In genomic region chr11:70595638-70596037, GRCm38 (mm10) we compare ENCODE assay signal across 14 mouse cellular contexts. TPM values are rescaled to one million over a fixed set of nuclear protein-coding genes. Genes with fewer than 3 reads are reported as not detected.
DNase-seq lines count a peak whose midpoint lies in the region; ATAC-seq and TF ChIP-seq lines count a peak whose summit lies in the region.
"Had no signal": no experiment of that assay in that cellular context is flagged by ENCODE, and none has a peak within 500 bp of the region (broad histone marks: within the 10 kb centered on the region; RNA-seq: fewer than 3 reads in every experiment).

No protein-coding gene starts in this region.

- WGBS in hindbrain, postnatal 0 days: 69% methylated on average over 2 of the region's 2 CpGs
- 7% methylated on average over 2 of the region's 2 CpGs for WGBS in small intestine, adult 2 months

- no peaks in the 10 kb centered on the region for H3K9me3 ChIP-seq in hindbrain, postnatal 0 days (ENCODE audit: low read length)

- DNase-seq in heart, adult 11 months: peak; percentile 97
- no peak for DNase-seq in heart, postnatal 25 days (ENCODE audit: low spot score)
- DNase-seq in lung, postnatal 36 days: peak; percentile 63
- DNase-seq in lung, postnatal 14 days: no peak
- DNase-seq in hindbrain, postnatal 0 days (ENCODE audit: low spot score): no peak
- no peak for DNase-seq in embryo, embryonic 11 days
- no peak for DNase-seq in cerebellum, adult 11-12 months
- DNase-seq: cerebellum, adult 9-10 months had no signal

- H3K4me2 ChIP-seq in hindbrain, postnatal 0 days (ENCODE audit: low read depth, low read length): no peak overlapping the region

- no peak for TF ChIP-seq POLR2A in small intestine, adult 2 months (IDR thresholded peaks at IDR 0.05; ENCODE audit: low read depth, low read length)

- no peak for ATAC-seq in hindbrain, postnatal 0 days

- peaks cover 16% of the 10 kb centered on the region; the same call in 1 of the 2 replicates for H3K36me3 ChIP-seq in hindbrain, postnatal 0 days (ENCODE audit: insufficient read depth, low read length)
- peaks cover 18% of the 10 kb centered on the region for H3K36me3 ChIP-seq in small intestine, adult 2 months (ENCODE audit: control insufficient read depth, insufficient read depth, low read length)

- no peaks in the 10 kb centered on the region for H3K4me1 ChIP-seq in hindbrain, postnatal 0 days (ENCODE audit: insufficient read depth, low read length)
- peaks cover 30% of the 10 kb centered on the region for H3K4me1 ChIP-seq in small intestine, adult 2 months (ENCODE audit: control insufficient read depth, insufficient read depth, insufficient read length, low read length)

- H3K27ac ChIP-seq in hindbrain, postnatal 0 days: peak overlapping the region; percentile 2; the same call in 1 of the 2 replicates
- peak overlapping the region; percentile 92 for H3K27ac ChIP-seq in small intestine, adult 2 months (ENCODE audit: insufficient read depth, low read depth, low read length)
- H3K27ac ChIP-seq: liver, embryonic 14.5 days had no signal

- no peak overlapping the region for H3K9ac ChIP-seq in hindbrain, postnatal 0 days (replicated peaks; ENCODE audit: low read length)
- H3K9ac ChIP-seq: liver, embryonic 14.5 days had no signal

- no peaks in the 10 kb centered on the region for H3K27me3 ChIP-seq in hindbrain, postnatal 0 days (ENCODE audit: insufficient read depth, low read length)
- no peaks in the 10 kb centered on the region for H3K27me3 ChIP-seq in small intestine, adult 2 months (ENCODE audit: control insufficient read depth, insufficient read depth, low read length)

- H3K4me3 ChIP-seq in hindbrain, postnatal 0 days (ENCODE audit: low read length): no peak overlapping the region
- H3K4me3 ChIP-seq in small intestine, adult 2 months (ENCODE audit: low read depth, low read length): no peak overlapping the region

- intact Hi-C loops in heart, postnatal 25 days (cut with DNase I): no loop called here

- no peak for TF ChIP-seq CTCF in hindbrain, postnatal 0 days (IDR thresholded peaks at IDR 0.05; ENCODE audit: low read depth)
- TF ChIP-seq CTCF in small intestine, adult 2 months (IDR thresholded peaks at IDR 0.05; ENCODE audit: extremely low read depth, insufficient read length, insufficient replicate concordance, low read depth, low read length): no peak

RNA-seq across cellular contexts. Expression of gene 4930544D05Rik, which starts 20.0 kb away (rescaled TPM):
- not detected for total RNA-seq in heart, postnatal 25 days (2021)
- total RNA-seq in hindbrain, postnatal 0 days (2014; rRNA removed): not detected in 2 replicates
- polyA plus RNA-seq in hindbrain, postnatal 0 days (2015; fragmentation: Nextera tagmentation; extraction: Ambion mirVana): not detected in 2 replicates
- not detected in 2 replicates for polyA plus RNA-seq in small intestine, adult 2 months (2012; rRNA removed)
- total RNA-seq: neutrophil, adult 5-6 weeks had no signal
- polyA plus RNA-seq: C2C12; liver, embryonic 14.5 days; stomach, embryonic 14.5 days had no signal

RNA-seq across cellular contexts. Expression of gene Chrne, which starts 23.4 kb away (rescaled TPM):
- total RNA-seq in heart, postnatal 25 days (2021): not detected
- 4.5 TPM in 1 of 2 replicates, not detected in the other for total RNA-seq in hindbrain, postnatal 0 days (2014; rRNA removed)
- polyA plus RNA-seq in hindbrain, postnatal 0 days (2015; fragmentation: Nextera tagmentation; extraction: Ambion mirVana): 0.42 and 0.59 TPM in 2 replicates
- polyA plus RNA-seq in small intestine, adult 2 months (2012; rRNA removed): 0.06 TPM in 1 of 2 replicates, not detected in the other
- total RNA-seq: layer of hippocampus, adult 18-20 months had no signal
- polyA plus RNA-seq: liver, embryonic 14.5 days; stomach, embryonic 14.5 days had no signal

RNA-seq across cellular contexts. Expression of gene Mink1, which starts 33.0 kb away (rescaled TPM):
- 10 to 100 TPM; 43.6 to 46.3 TPM for total RNA-seq in heart, postnatal 25 days (2021)
- 56.6 and 73.3 TPM in 2 replicates for total RNA-seq in hindbrain, postnatal 0 days (2014; rRNA removed)
- polyA plus RNA-seq in hindbrain, postnatal 0 days (2015; fragmentation: Nextera tagmentation; extraction: Ambion mirVana): 13.6 and 15.2 TPM in 2 replicates
- 43.6 and 82.0 TPM in 2 replicates for polyA plus RNA-seq in small intestine, adult 2 months (2012; rRNA removed)

RNA-seq across cellular contexts. Expression of gene Gp1ba, which starts 43.3 kb away (rescaled TPM):
- under 1 TPM; 0.36 to 0.42 TPM for total RNA-seq in heart, postnatal 25 days (2021)
- not detected in 2 replicates for total RNA-seq in hindbrain, postnatal 0 days (2014; rRNA removed)
- 0.24 and 0.42 TPM in 2 replicates for polyA plus RNA-seq in hindbrain, postnatal 0 days (2015; fragmentation: Nextera tagmentation; extraction: Ambion mirVana)
- polyA plus RNA-seq in small intestine, adult 2 months (2012; rRNA removed): 0.04 and 0.22 TPM in 2 replicates
- total RNA-seq: layer of hippocampus, adult 18-20 months had no signal

RNA-seq across cellular contexts. Expression of gene Rnf167, which starts 51.4 kb away (rescaled TPM):
- total RNA-seq in heart, postnatal 25 days (2021): 10 to 100 TPM; 48.0 to 54.0 TPM
- total RNA-seq in hindbrain, postnatal 0 days (2014; rRNA removed): 70.2 and 87.3 TPM in 2 replicates
- polyA plus RNA-seq in hindbrain, postnatal 0 days (2015; fragmentation: Nextera tagmentation; extraction: Ambion mirVana): 100 and 105 TPM in 2 replicates
- 43.0 and 114 TPM in 2 replicates for polyA plus RNA-seq in small intestine, adult 2 months (2012; rRNA removed)

Comparison
In these comparisons a context has a peak if more than half of its experiments do, and no peak if none do; other contexts are left out.
1. DNase-seq: peak in heart, adult 11 months (single experiment) and lung, postnatal 36 days (single experiment); none in heart, postnatal 25 days (single experiment), lung, postnatal 14 days (single experiment), hindbrain, postnatal 0 days (single experiment), embryo, embryonic 11 days (single experiment) and cerebellum, adult 11-12 months (single experiment).